ENCODE assay signal across 9 mouse cellular contexts in genomic region chr6:119220297-119220696, GRCm38 (mm10). TPM values are rescaled to one million over a fixed set of nuclear protein-coding genes. Genes with fewer than 3 reads are reported as not detected.
DNase-seq lines count a peak whose midpoint lies in the region; ATAC-seq and TF ChIP-seq lines count a peak whose summit lies in the region.
"Had no signal": no experiment of that assay in that cellular context is flagged by ENCODE, and none has a peak within 500 bp of the region (broad histone marks: within the 10 kb centered on the region; RNA-seq: fewer than 3 reads in every experiment).

No protein-coding gene starts in this region.

- no peak overlapping the region for H3K4me2 ChIP-seq in kidney, embryonic 15.5 days
- H3K4me2 ChIP-seq: liver, embryonic 15.5 days had no signal

- DNase-seq in gastrocnemius, adult 2 months, result no peak
- no peak for DNase-seq in gastrocnemius, adult 8-10 months (ENCODE audit: low spot score in 2 of 2)
- DNase-seq in cerebellum, adult 8-10 months, result peak; percentile 69
- DNase-seq in lung, postnatal 4 days, result peak; percentile 26 to 65
- DNase-seq in skeletal muscle tissue, adult 2 months (ENCODE audit: low read depth, low spot score), result peak; percentile 54

- H3K4me3 ChIP-seq in gastrocnemius, adult 2 months, result no peak overlapping the region
- H3K4me3 ChIP-seq in ES-Bruce4 (ENCODE audit: low read depth, low read length), result no peak overlapping the region
- H3K4me3 ChIP-seq in kidney, embryonic 15.5 days (replicated peaks), result no peak overlapping the region
- H3K4me3 ChIP-seq: liver, embryonic 15.5 days had no signal

- no peaks in the 10 kb centered on the region for H3K36me3 ChIP-seq in ES-Bruce4 (ENCODE audit: control insufficient read depth, insufficient read depth, low read length, poor library complexity, severe bottlenecking)
- H3K36me3 ChIP-seq in kidney, embryonic 15.5 days, result peaks cover 29% of the 10 kb centered on the region

- WGBS in kidney, embryonic 15.5 days, result 48% methylated on average over 10 of the region's 10 CpGs

- no peak overlapping the region for H3K9ac ChIP-seq in ES-Bruce4 (ENCODE audit: low read depth, poor library complexity, severe bottlenecking)
- no peak overlapping the region for H3K9ac ChIP-seq in kidney, embryonic 15.5 days
- H3K9ac ChIP-seq: liver, embryonic 15.5 days had no signal

- peak; percentile 58 for ATAC-seq in frontal cortex, adult (ENCODE audit: low TSS enrichment)
- ATAC-seq in kidney, embryonic 15.5 days (replicated peaks; ENCODE audit: low FRiP score), result 0 out of 2 replicates have a peak, but pooled peaks have one; percentile 46

- TF ChIP-seq CTCF in gastrocnemius, adult 2 months (IDR thresholded peaks at IDR 0.05), result peak; percentile 95
- TF ChIP-seq CTCF in ES-Bruce4 (IDR thresholded peaks at IDR 0.05; ENCODE audit: low read depth, low read length), result peak; percentile 50

- no peaks in the 10 kb centered on the region for H3K9me3 ChIP-seq in ES-Bruce4 (replicated peaks; ENCODE audit: control insufficient read depth, insufficient read depth, low read length, poor library complexity, severe bottlenecking)
- no peaks in the 10 kb centered on the region for H3K9me3 ChIP-seq in kidney, embryonic 15.5 days (replicated peaks)
- H3K9me3 ChIP-seq: liver, embryonic 15.5 days had no signal

- TF ChIP-seq EP300 in ES-Bruce4 (IDR thresholded peaks at IDR 0.05; ENCODE audit: insufficient read depth, low read depth, low read length), result no peak

- no peaks in the 10 kb centered on the region for H3K27me3 ChIP-seq in ES-Bruce4 (ENCODE audit: control insufficient read depth, insufficient read depth, low read length, poor library complexity, severe bottlenecking)
- H3K27me3 ChIP-seq in kidney, embryonic 15.5 days, result no peaks in the 10 kb centered on the region
- H3K27me3 ChIP-seq: liver, embryonic 15.5 days had no signal

- no peak overlapping the region for H3K27ac ChIP-seq in gastrocnemius, adult 2 months
- no peak overlapping the region for H3K27ac ChIP-seq in ES-Bruce4 (ENCODE audit: insufficient read depth, low read length)
- H3K27ac ChIP-seq in kidney, embryonic 15.5 days, result no peak overlapping the region
- H3K27ac ChIP-seq: liver, embryonic 15.5 days had no signal

- intact Hi-C loops in gastrocnemius, adult 2 months (cut with DNase I), result loop anchor here (1.0 kb wide), 3 partner anchors 128 to 224 kb away; no protein-coding TSS in a partner anchor

- no peak for TF ChIP-seq POLR2A in ES-Bruce4 (IDR thresholded peaks at IDR 0.05; ENCODE audit: insufficient read depth, low read length)

- H3K4me1 ChIP-seq in ES-Bruce4 (ENCODE audit: control insufficient read depth, insufficient read depth, low read length), result no peaks in the 10 kb centered on the region
- no peaks in the 10 kb centered on the region for H3K4me1 ChIP-seq in kidney, embryonic 15.5 days
- H3K4me1 ChIP-seq: liver, embryonic 15.5 days had no signal

RNA-seq across cellular contexts. Expression of gene Cacna2d4, which starts 16.0 kb away (rescaled TPM):
- total RNA-seq in gastrocnemius, adult 2 months (2021), result 1 to 10 TPM in 1 of 2 experiments, under 1 TPM in 1; 0.33 to 2.7 TPM
- total RNA-seq in gastrocnemius, adult 8-10 months (2022), result 1 to 10 TPM in 3 of 4 experiments, under 1 TPM in 1; 0.11 to 2.2 (median 1.6) TPM
- 0.58 TPM in 1 of 2 replicates, not detected in the other for polyA plus RNA-seq in ES-Bruce4 (2011; ENCODE audit: insufficient read depth, insufficient read length, low read depth, missing spikeins)
- polyA plus RNA-seq in kidney, embryonic 15.5 days (2015; fragmentation: Nextera tagmentation; extraction: Ambion mirVana), result 0.08 and 0.17 TPM in 2 replicates
- polyA plus RNA-seq: liver, embryonic 15.5 days had no signal

RNA-seq across cellular contexts. Expression of gene Cacna1c, which starts 24.1 kb away (rescaled TPM):
- 1 to 10 TPM; 1.7 to 1.9 TPM for total RNA-seq in gastrocnemius, adult 2 months (2021)
- total RNA-seq in gastrocnemius, adult 8-10 months (2022), result 1 to 10 TPM in 2 of 4 experiments, under 1 TPM in 2; 0.61 to 1.3 (median 0.90) TPM
- 0.90 and 1.0 TPM in 2 replicates for polyA plus RNA-seq in ES-Bruce4 (2011; ENCODE audit: insufficient read depth, insufficient read length, low read depth, missing spikeins)
- polyA plus RNA-seq in kidney, embryonic 15.5 days (2015; fragmentation: Nextera tagmentation; extraction: Ambion mirVana), result 2.1 and 2.7 TPM in 2 replicates

RNA-seq across cellular contexts. Expression of gene Dcp1b, which starts 45.2 kb away (rescaled TPM):
- 1 to 10 TPM; 4.3 to 4.8 TPM for total RNA-seq in gastrocnemius, adult 2 months (2021)
- 1 to 10 TPM; 3.3 to 6.1 (median 4.4) TPM for total RNA-seq in gastrocnemius, adult 8-10 months (2022)
- 11.0 and 11.7 TPM in 2 replicates for polyA plus RNA-seq in ES-Bruce4 (2011; ENCODE audit: insufficient read depth, insufficient read length, low read depth, missing spikeins)
- 7.3 and 8.3 TPM in 2 replicates for polyA plus RNA-seq in kidney, embryonic 15.5 days (2015; fragmentation: Nextera tagmentation; extraction: Ambion mirVana)

Comparison
In these comparisons a context has a peak if more than half of its experiments do, and no peak if none do; other contexts are left out.
1. DNase-seq: peak in cerebellum, adult 8-10 months (single experiment), lung, postnatal 4 days (2 of 2) and skeletal muscle tissue, adult 2 months (single experiment); none in gastrocnemius, adult 2 months (single experiment) and gastrocnemius, adult 8-10 months (0 of 2).